Mouse (Mus musculus) stomach, postnatal 0 days (tissue): ENCODE measurements around the gene Anapc2. TPM values are rescaled to one million over a fixed set of nuclear protein-coding genes. Genes with fewer than 3 reads are reported as not detected.
A peak's percentile ranks its signal among the peaks of the same experiment; 100 is the strongest.

Experiments
- ATAC-seq: fragments of 200-750 bp; cut with Nextera tagmentation; 2 replicates; pipeline ENCODE4 v1.8.0; 2017; ENCODE audit not compliant: low FRiP score, low TSS enrichment
- DNase-seq: peaks from one replicate; pipeline ENCODE4 v3.0.0-alpha.2; 2016; ENCODE audit warnings: low spot score
- H3K27ac ChIP-seq: fragments of 300-500 bp; sonication (generic); replicated peaks from 2 replicates; pipeline ENCODE4 v1.5.1; 2014; ENCODE audit warnings: mild to moderate bottlenecking, control low read depth
- H3K27me3 ChIP-seq: fragments of 300-500 bp; sonication (generic); 2 replicates; pipeline ENCODE4 v1.6.1; 2014; ENCODE audit warnings: low read length; ENCODE audit not compliant: control insufficient read depth, insufficient read depth
- H3K36me3 ChIP-seq: fragments of 300-500 bp; sonication (generic); 2 replicates; pipeline ENCODE4 v1.6.1; 2014; ENCODE audit warnings: low read length, mixed read lengths; ENCODE audit not compliant: control insufficient read depth, insufficient read depth
- H3K4me1 ChIP-seq: fragments of 300-500 bp; sonication (generic); replicated peaks from 2 replicates; pipeline ENCODE4 v1.6.1; 2014; ENCODE audit warnings: antibody characterized with exemption; ENCODE audit not compliant: control insufficient read depth, insufficient read depth
- H3K4me2 ChIP-seq: fragments of 300-500 bp; sonication (generic); replicated peaks from 2 replicates; pipeline ENCODE4 v1.6.1; 2014; ENCODE audit warnings: low read depth, mild to moderate bottlenecking, control low read depth, moderate library complexity
- H3K4me3 ChIP-seq: fragments of 300-500 bp; sonication (generic); 2 replicates; pipeline ENCODE4 v1.5.1; 2014; ENCODE audit warnings: low read depth, low read length, control low read depth
- H3K9ac ChIP-seq: fragments of 300-500 bp; sonication (generic); 2 replicates; pipeline ENCODE4 v1.6.1; 2014; ENCODE audit warnings: mild to moderate bottlenecking, low read length, control low read depth, mixed read lengths
- H3K9me3 ChIP-seq: fragments of 300-500 bp; sonication (generic); 2 replicates; pipeline ENCODE4 v1.6.1; 2016; ENCODE audit warnings: low read length; ENCODE audit not compliant: control insufficient read depth
- CTCF ChIP-seq: IDR thresholded peaks from 2 replicates; pipeline ENCODE4 v1.5.1; 2016; ENCODE audit warnings: antibody characterized with exemption, low read depth, mild to moderate bottlenecking, moderate library complexity
- EP300 ChIP-seq: optimal IDR thresholded peaks from 2 replicates; pipeline ENCODE3; 2016; ENCODE audit warnings: antibody characterized with exemption
- WGBS: fragments of 180-500 bp; shearing (Covaris S2); extraction: QIAGEN DNeasy Blood & Tissue Kit; methylation state at CpG from one replicate; pipeline ENCODE4 v1.1.7; 2014; 5-methylcytosine and 5-hydroxymethylcytosine counted together
- polyA plus RNA-seq: library from polyadenylated mRNA; unstranded; fragments of >200 nt; fragmentation: Nextera tagmentation; extraction: Ambion mirVana; gene quantifications from 2 replicates; pipeline ENCODE4 v1.2.1, GENCODE M21; 2015

Gene Anapc2
- 57.5 and 59.6 TPM in 2 replicates for polyA plus RNA-seq

DNA sequence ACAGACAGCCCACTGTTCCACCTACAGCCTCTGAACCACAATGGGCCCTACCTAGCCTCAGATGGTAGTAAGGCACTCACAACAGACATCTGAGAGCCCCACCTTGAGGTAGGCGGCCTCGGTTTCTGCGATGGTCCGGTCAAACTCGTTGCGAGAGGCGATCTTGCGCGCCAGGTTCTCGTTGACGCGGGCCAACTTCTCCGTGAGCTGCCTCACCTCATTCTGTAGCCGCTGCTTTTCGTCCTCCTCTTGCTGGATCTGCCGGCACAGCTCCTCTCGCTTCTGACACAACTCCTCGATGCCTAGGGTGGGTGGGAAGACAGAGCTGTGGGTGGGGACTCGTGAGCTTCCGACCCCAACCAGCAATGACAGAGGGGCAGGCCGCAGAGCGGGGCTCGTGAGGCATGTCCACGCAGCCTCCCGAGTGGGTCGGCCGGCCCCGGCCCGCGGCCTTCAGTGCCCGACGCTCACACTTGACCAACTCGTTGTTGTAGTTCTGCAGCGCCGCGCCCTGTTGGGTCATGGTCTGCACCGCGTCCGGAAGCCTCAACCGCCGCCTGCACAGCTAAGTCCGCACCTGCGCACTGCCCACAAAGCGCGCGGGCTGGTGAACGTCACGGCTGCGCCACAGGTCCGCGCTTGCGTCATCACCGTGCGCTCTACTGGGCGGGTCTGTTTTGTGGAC, at the start of gene Anapc2, which contains the start of gene Ssna1:
Gene Anapc2, plus strand, starts transcription at position 652 of the 685 bp plus-strand sequence.
Gene Ssna1, minus strand, starts transcription at position 612 of the 685 bp plus-strand sequence.
- TF ChIP-seq EP300, result no peak
- peak; percentile 68 for TF ChIP-seq CTCF
- H3K4me2 ChIP-seq, result peak within 1 kb of the TSS; percentile 95
- H3K9ac ChIP-seq, result peak within 1 kb of the TSS; percentile 87
- H3K27ac ChIP-seq, result peak within 1 kb of the TSS; percentile 93
- no peaks in the 10 kb centered on the region for H3K9me3 ChIP-seq
- peaks cover 9% of the 10 kb centered on the region for H3K4me1 ChIP-seq
- ATAC-seq (peak; percentile 95), DNase-seq (peak; percentile 99)
- under 1% methylated on average over 55 of the region's 55 CpGs for WGBS
- H3K36me3 ChIP-seq, result peaks cover 14% of the 10 kb centered on the region
- no peaks in the 10 kb centered on the region for H3K27me3 ChIP-seq
- H3K4me3 ChIP-seq, result peak within 1 kb of the TSS; percentile 74

DNA sequence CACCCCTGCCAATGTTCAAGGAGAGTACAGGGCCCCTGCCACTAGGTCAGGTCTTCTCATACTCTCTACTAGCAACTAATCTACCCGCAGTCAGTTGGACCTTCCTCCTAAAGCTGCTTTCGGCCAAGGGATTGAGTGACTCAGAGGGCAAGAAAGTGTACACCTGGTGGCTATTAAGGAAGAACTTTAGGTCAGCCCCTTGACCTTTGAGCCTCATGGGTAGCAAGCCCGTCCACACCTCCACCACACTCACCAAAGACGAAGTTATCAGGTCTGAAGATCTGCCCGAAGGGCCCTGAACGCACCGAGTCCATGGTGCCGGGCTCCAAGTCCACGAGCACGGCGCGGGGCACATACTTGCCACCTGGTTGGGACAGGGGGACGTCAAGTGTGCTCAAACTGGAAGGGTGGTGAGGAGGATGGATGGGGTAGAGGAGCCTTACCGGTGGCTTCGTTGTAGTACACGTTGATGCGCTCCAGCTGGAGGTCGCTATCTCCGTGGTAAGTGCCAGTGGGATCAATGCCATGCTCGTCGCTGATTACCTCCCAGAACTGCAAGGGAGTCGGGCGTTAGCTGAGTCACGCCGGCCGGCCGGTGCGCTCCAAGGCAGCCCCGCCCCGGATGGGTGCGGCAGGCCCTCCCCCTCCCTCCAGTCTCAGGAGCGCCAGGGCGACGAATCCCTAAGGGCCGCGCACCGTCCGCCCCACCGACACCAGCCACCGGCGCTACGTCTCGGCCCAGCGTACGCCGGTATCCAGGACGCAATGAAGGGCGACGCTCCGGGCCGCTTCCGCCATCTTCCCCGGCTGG, 48.4 kb upstream of the Anapc2 start:
- Histone ChIP-seq H3K4me1 (no peaks in the 10 kb centered on the region), H3K4me3 (peak overlapping the region; percentile 80), H3K9me3 (no peaks in the 10 kb centered on the region), H3K9ac (peak overlapping the region; percentile 89), H3K27ac (peak overlapping the region; percentile 98), H3K27me3 (no peaks in the 10 kb centered on the region), H3K36me3 (no peaks in the 10 kb centered on the region), H3K4me2 (peak overlapping the region; percentile 86)
- peak; percentile 94 for DNase-seq
- 2% methylated on average over 46 of the region's 53 CpGs for WGBS
- no peak for TF ChIP-seq EP300
- no peak for TF ChIP-seq CTCF
- peak; percentile 74 for ATAC-seq

DNA sequence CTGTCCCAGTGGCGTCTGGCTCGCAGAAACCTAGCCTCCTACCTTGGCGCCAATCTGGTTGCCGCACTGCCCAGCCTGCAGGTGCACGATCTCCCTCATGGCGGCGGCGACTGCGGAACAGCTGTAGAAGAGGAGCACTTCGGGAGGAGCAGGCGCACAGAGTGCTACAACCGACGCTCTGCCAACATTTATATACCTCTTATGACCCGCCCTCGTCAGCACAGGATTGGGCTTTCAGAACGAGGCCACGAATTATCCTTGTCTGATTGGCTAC, 47.8 kb upstream of the Anapc2 start, which contains the start of gene Tubb4b:
Gene Tubb4b, minus strand, starts transcription at position 211 of the 274 bp plus-strand sequence.
- TF ChIP-seq EP300, result peak; percentile 69
- peak; percentile 47 for TF ChIP-seq CTCF
- Histone ChIP-seq H3K4me1 (no peaks in the 10 kb centered on the region), H3K4me2 (peak within 1 kb of the TSS; percentile 86), H3K27ac (peak within 1 kb of the TSS; percentile 98), H3K27me3 (no peaks in the 10 kb centered on the region), H3K36me3 (no peaks in the 10 kb centered on the region), H3K9ac (peak within 1 kb of the TSS; percentile 89), H3K9me3 (no peaks in the 10 kb centered on the region), H3K4me3 (peak within 1 kb of the TSS; percentile 80)
- ATAC-seq, result no peak
- no peak for DNase-seq
- under 1% methylated on average over 17 of the region's 17 CpGs for WGBS

DNA sequence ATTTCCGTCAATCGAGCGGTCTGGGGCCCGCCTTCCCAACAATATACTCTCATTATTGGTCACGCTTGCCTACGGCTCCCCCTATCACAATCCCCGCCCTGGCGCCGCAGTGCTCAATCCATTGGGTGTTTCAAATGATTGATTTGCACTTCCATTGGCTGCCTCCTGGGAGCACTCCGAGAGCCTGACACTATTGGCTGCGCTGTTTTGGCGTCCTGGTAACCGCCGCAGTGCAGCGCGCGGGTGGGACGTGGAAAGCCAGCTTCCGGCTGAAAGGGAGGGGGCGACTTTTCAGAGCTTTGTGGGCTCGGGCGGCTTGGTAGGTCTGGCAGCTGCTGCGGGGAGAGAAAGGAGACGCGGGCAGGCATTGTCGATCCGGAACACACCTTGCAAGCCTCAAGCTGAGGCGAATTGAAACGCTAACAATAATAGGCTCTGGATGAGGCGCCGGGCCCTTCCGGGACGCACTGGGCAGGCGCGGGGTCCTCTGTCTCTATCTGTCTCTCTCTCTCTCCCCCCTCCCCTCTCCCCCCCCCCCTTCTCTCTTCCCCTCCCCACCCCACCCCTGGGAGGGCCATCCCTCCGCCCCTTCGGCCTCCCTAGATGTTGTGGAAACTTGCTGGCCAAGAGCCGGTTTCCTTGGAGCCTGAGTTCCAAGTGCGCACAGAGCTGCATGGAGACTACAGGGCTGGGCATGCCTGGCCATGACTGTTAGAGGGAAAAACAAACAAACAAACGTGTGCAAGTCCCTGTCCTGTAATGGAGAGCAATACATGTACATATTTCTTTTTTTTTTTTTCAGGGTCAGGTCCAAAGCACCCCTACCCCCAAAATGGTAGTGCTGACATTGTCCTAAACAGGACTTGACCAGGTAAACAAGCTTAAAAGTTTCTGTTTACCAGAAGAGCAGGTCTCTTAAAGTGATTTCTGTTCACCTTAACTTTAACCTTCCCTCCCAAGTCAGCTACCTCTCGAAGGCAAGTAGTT, 47.2 kb upstream of the Anapc2 start:
- Histone ChIP-seq H3K36me3 (no peaks in the 10 kb centered on the region), H3K9ac (peak overlapping the region; percentile 67), H3K4me3 (peak overlapping the region; percentile 48), H3K9me3 (no peaks in the 10 kb centered on the region), H3K27me3 (no peaks in the 10 kb centered on the region), H3K4me1 (no peaks in the 10 kb centered on the region), H3K4me2 (peak overlapping the region; percentile 55), H3K27ac (peak overlapping the region; percentile 97)
- TF ChIP-seq EP300 (peak; percentile 14), CTCF (no peak; the same call in 1 of the 2 replicates)
- WGBS, result 1% methylated on average over 41 of the region's 41 CpGs
- peak; percentile 92 for ATAC-seq
- peak; percentile 98 for DNase-seq

DNA sequence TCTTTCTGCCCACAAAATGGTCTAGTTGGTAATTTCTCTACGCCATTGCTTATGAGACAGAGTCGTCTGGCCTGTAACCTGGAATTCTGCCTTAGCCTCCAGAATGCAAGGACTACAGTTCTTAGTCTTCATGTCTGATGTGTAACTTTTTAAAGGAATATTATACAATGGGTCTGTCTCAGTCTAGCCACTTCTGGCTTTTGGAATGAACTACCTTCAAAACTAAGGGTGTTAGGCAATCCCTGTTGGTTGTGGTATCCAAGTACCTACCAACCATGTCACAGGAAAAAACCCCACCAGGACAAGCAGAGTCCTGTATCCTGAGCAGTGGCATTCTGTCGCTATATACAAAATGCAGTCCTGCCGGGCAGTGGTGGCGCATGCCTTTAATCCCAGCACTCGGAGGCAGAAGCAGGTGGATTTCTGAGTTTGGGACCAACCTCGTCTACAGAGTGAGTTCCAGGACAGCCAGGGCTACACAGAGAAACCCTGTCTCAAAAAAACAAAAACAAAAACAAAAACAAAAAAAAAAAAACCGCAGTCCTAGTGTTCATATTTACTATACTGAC, 46.4 kb upstream of the Anapc2 start:
- no peaks in the 10 kb centered on the region for H3K36me3 ChIP-seq
- peak overlapping the region; percentile 97 for H3K27ac ChIP-seq
- no peaks in the 10 kb centered on the region for H3K27me3 ChIP-seq
- H3K4me1 ChIP-seq, result no peaks in the 10 kb centered on the region
- DNase-seq, result no peak
- ATAC-seq, result no peak
- 0 out of 2 replicates have a peak overlapping the region, but pooled peaks have one; percentile 67 for H3K9ac ChIP-seq
- H3K9me3 ChIP-seq, result no peaks in the 10 kb centered on the region
- H3K4me3 ChIP-seq, result peak overlapping the region; percentile 48; the same call in 1 of the 2 replicates
- 55% methylated on average over 8 of the region's 8 CpGs for WGBS
- no peak for TF ChIP-seq EP300
- no peak for TF ChIP-seq CTCF
- H3K4me2 ChIP-seq, result peak overlapping the region; percentile 55
